Mouse (Mus musculus): ENCODE results near the gene Mrpl10. TPM values are rescaled to one million over a fixed set of nuclear protein-coding genes. Genes with fewer than 3 reads are reported as not detected.

The Mrpl10 gene
- polyA plus RNA-seq (2012; rRNA removed): 154 and 159 TPM in 2 replicates

DNA sequence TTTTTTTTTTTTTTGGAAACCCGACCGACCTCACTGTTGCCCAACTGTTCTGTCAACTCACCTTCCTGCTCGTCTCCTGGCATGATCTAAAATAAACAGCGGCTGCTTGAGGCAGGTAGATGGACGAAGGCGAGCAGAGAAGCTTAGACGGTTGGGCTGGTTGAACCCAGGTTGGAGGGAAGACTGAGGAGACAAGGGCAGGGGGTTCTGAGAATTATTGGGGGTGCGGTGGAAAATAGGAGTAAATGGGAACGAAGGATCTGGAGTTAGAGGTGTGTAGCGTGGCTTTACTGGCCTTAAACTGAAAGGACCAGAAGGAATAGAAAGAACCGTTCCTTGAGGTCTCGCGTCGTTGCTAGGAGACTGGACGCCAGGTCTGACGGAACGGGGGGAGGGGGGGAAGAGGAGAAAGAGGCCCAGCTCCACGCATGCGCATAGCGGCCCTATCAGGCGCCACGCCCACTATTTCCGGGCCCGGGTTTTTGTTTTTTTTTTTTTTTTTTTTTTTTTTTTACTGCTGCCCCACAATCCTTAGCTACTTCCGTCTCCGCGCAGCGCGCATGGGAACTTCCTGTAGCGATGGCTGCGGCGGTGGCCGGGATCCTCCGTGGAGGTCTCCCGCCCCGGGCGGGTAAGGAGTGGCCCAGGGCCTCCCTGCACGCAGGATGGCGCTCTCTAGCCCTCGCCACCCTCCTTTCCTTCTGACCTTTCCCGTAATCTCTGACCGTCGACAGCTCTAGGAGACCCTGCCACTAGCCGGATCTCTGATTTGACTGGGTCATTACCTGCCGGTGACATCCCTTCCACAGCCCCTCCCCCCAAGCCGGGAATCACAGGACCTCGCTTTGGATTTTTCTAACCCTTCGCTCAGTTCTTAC, at the start of gene Mrpl10, which contains the start of gene Lrrc46:
Mrpl10 (plus strand) TSS at position 539 of the 878 bp plus-strand sequence.
Lrrc46 (minus strand) TSS at position 386 of the 878 bp plus-strand sequence.

DNA sequence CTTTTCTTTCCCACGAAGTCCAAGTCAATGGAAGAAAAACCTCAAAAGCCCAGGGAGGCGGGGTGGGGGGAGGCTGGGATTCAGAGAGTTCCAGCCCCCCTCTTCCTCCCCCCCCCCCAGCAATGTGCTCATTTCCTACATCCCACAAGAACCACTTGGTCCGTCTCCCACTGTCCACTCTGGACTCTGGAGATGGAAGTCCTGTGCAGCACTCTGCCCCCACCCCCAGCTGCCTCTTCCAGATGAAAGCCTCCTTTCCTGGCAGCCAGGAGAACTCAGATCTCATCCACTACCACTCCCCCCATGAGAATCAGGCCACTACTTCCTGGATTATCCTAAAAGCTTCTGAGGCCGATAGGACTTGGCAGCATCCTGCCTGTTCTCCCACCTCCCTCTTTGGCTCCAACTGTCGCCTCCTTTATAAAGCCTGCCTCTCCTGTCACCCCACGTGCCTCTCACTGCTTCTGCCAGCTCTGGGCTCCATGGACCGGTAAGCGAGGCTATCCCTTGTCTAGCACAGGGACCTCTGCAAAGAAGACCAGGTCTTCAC, 28.2 kb upstream of the Mrpl10 start, which contains the start of gene Sp6:
Sp6 (plus strand) TSS at position 274 of the 550 bp plus-strand sequence.

DNA sequence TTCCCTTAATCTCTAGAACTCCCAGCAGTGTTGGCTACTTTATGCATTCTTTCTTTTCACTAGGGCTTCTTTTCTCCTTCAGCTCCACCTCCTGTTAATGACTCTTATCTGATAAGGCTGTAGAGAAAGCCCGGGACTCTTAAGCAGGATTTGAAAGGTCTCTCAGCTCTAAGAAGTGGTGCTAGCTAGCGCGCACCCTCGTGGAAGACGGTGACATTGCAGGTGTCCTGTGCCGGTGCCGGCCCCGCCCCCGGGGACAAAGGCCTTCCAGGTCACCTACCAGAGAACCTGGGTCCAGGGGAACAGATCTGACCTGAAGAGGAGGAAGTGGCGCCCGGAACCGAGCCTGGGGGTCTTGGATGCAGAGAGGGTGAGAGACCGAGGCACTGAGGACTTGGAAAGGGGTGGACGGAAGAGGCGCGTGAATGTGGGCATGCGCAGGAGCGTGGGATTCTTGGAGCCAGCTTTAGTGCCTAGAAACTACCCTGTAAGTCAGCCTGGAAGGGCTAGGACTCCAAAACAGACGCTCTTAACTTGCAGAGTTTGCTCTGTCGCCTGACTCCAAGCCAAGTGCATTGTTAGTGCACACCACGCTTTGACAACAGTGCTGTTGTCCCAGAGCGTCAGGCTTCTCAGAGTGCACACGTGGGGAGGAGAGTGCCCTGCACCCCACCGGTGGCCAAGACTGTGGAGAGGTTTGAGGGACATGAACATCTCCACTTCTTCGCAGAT, 11.5 kb upstream of the Mrpl10 start, which contains the start of gene Scrn2:
Scrn2 (plus strand) TSS at position 253 of the 732 bp plus-strand sequence.

DNA sequence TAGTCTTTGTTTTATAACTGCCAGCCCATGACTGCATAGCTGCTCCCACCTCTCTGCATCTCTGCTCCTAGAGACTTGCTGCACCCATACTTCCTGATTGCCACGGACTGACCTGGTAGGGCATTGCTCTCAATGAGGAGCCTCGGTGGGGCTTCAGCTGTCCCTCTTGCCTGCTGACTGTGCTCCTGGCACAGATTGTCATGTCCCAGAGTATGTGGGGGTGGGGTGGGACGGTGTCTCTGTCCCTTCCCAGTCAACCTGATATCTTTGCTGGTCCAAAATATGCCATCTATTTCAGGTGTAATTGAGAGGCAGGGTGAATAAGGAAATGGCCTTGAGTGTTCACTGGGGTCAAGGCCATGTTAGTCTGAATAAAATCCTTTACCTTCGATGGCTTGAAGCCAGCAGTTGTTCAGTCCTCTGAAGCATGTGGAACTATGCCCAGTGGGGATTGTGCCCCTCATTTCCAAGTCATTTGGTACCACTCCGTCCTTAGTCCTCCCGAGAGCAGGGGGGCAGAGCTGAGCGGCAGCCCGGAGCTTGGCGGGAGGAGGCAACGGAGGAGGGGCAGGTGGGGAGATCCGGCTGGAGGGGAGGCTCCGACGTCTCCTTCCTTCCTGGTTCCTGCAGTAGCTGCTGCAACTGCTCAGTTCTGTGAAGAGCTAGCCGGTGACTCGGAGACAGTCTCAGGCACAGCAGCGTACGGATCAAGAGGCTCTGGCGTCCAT, 9.0 kb downstream of the Mrpl10 start, which contains the start of gene Osbpl7:
Osbpl7 (plus strand) TSS at position 413 of the 728 bp plus-strand sequence.

Other genes with a start within 250 kb of the Mrpl10 start
- 113 and 173 TPM in 2 replicates for gene Nfe2l1, start 211.6 kb upstream of the Mrpl10 start, polyA plus RNA-seq (2012; rRNA removed)
- gene Copz2, start 191.7 kb upstream of the Mrpl10 start, polyA plus RNA-seq (2012; rRNA removed): 31.4 and 38.7 TPM in 2 replicates
- gene Cdk5rap3, start 125.1 kb upstream of the Mrpl10 start, polyA plus RNA-seq (2012; rRNA removed): 36.7 and 41.5 TPM in 2 replicates
- 237 and 308 TPM in 2 replicates for gene Prr15l, start 113.5 kb upstream of the Mrpl10 start, polyA plus RNA-seq (2012; rRNA removed)
- 63.6 and 72.4 TPM in 2 replicates for gene Pnpo, start 97.6 kb upstream of the Mrpl10 start, polyA plus RNA-seq (2012; rRNA removed)
- 16.6 and 18.3 TPM in 2 replicates for gene Sp2, start 58.6 kb upstream of the Mrpl10 start, polyA plus RNA-seq (2012; rRNA removed)
- 0.31 and 0.41 TPM in 2 replicates for gene Sp6, start 28.2 kb upstream of the Mrpl10 start, polyA plus RNA-seq (2012; rRNA removed)
- 18.4 and 19.4 TPM in 2 replicates for gene Scrn2, start 11.6 kb upstream of the Mrpl10 start, polyA plus RNA-seq (2012; rRNA removed)
- 0.21 and 0.41 TPM in 2 replicates for gene Lrrc46, start 153 bp upstream of the Mrpl10 start, polyA plus RNA-seq (2012; rRNA removed)
- gene Osbpl7, start 9.1 kb downstream of the Mrpl10 start, polyA plus RNA-seq (2012; rRNA removed): 43.5 and 50.6 TPM in 2 replicates
- 0.25 and 0.54 TPM in 2 replicates for gene Tbx21, start 73.8 kb downstream of the Mrpl10 start, polyA plus RNA-seq (2012; rRNA removed)
- 7.7 and 7.8 TPM in 2 replicates for gene Tbkbp1, start 109.9 kb downstream of the Mrpl10 start, polyA plus RNA-seq (2012; rRNA removed)
- 16.9 and 20.8 TPM in 2 replicates for gene Kpnb1, start 146.3 kb downstream of the Mrpl10 start, polyA plus RNA-seq (2012; rRNA removed)
- gene Npepps, start 239.1 kb downstream of the Mrpl10 start, polyA plus RNA-seq (2012; rRNA removed): 28.1 and 39.9 TPM in 2 replicates